In genomic region chr13:118021176-118021575, GRCm38 (mm10) we compare ENCODE assay signal across 24 mouse cellular contexts.
DNase-seq lines count a peak whose midpoint lies in the region; ATAC-seq and TF ChIP-seq lines count a peak whose summit lies in the region.
"Had no signal": no experiment of that assay in that cellular context is flagged by ENCODE, and none has a peak within 500 bp of the region (broad histone marks: within the 10 kb centered on the region; RNA-seq: fewer than 3 reads in every experiment).

No protein-coding gene starts in this region.

- TF ChIP-seq POLR2A in ES-Bruce4 (IDR thresholded peaks at IDR 0.05; ENCODE audit: insufficient read depth, low read length) = no peak

- TF ChIP-seq CTCF in ES-Bruce4 (IDR thresholded peaks at IDR 0.05; ENCODE audit: low read depth, low read length) = no peak
- TF ChIP-seq CTCF in left cerebral cortex, adult 2 months (IDR thresholded peaks at IDR 0.05) = no peak

- H3K9me3 ChIP-seq in embryonic facial prominence, embryonic 14.5 days (ENCODE audit: control insufficient read depth, low read length) = no peaks in the 10 kb centered on the region
- H3K9me3 ChIP-seq in embryonic facial prominence, embryonic 10.5 days = no peaks in the 10 kb centered on the region
- H3K9me3 ChIP-seq in ES-Bruce4 (replicated peaks; ENCODE audit: control insufficient read depth, insufficient read depth, low read length, poor library complexity, severe bottlenecking) = peaks cover 5% of the 10 kb centered on the region
- H3K9me3 ChIP-seq: embryonic facial prominence, embryonic 12.5 days; embryonic facial prominence, embryonic 15.5 days; forebrain, embryonic 13.5 days; forebrain, embryonic 15.5 days had no signal

- no peak for TF ChIP-seq EP300 in ES-Bruce4 (IDR thresholded peaks at IDR 0.05; ENCODE audit: insufficient read depth, low read depth, low read length)

- H3K4me2 ChIP-seq in embryonic facial prominence, embryonic 14.5 days (ENCODE audit: low read depth, low read length) = no peak overlapping the region
- H3K4me2 ChIP-seq: embryonic facial prominence, embryonic 12.5 days; embryonic facial prominence, embryonic 15.5 days; forebrain, embryonic 13.5 days; forebrain, embryonic 15.5 days had no signal

- no peak overlapping the region for H3K27ac ChIP-seq in embryonic facial prominence, embryonic 14.5 days (replicated peaks; ENCODE audit: low read depth, low read length)
- no peak overlapping the region for H3K27ac ChIP-seq in embryonic facial prominence, embryonic 10.5 days (replicated peaks)
- peak overlapping the region; percentile 61; the same call in 1 of the 2 replicates for H3K27ac ChIP-seq in ES-Bruce4 (ENCODE audit: insufficient read depth, low read length)
- no peak overlapping the region for H3K27ac ChIP-seq in left cerebral cortex, adult 2 months
- H3K27ac ChIP-seq: embryonic facial prominence, embryonic 12.5 days; embryonic facial prominence, embryonic 15.5 days; forebrain, embryonic 13.5 days; forebrain, embryonic 15.5 days had no signal

- no peak overlapping the region for H3K9ac ChIP-seq in embryonic facial prominence, embryonic 14.5 days (ENCODE audit: low read depth, low read length)
- H3K9ac ChIP-seq in ES-Bruce4 (ENCODE audit: low read depth, poor library complexity, severe bottlenecking) = no peak overlapping the region
- H3K9ac ChIP-seq: embryonic facial prominence, embryonic 12.5 days; embryonic facial prominence, embryonic 15.5 days; forebrain, embryonic 13.5 days; forebrain, embryonic 15.5 days; forebrain, postnatal 0 days had no signal

- intact Hi-C loops in left cerebral cortex, adult 2 months (cut with DNase I) = no loop called here

- H3K4me1 ChIP-seq in embryonic facial prominence, embryonic 14.5 days (ENCODE audit: control insufficient read depth, insufficient read depth, low read length) = no peaks in the 10 kb centered on the region
- no peaks in the 10 kb centered on the region for H3K4me1 ChIP-seq in embryonic facial prominence, embryonic 10.5 days
- H3K4me1 ChIP-seq in ES-Bruce4 (ENCODE audit: control insufficient read depth, insufficient read depth, low read length) = peaks cover 2% of the 10 kb centered on the region
- H3K4me1 ChIP-seq: embryonic facial prominence, embryonic 12.5 days; embryonic facial prominence, embryonic 15.5 days; forebrain, embryonic 13.5 days; forebrain, embryonic 15.5 days had no signal

- WGBS in embryonic facial prominence, embryonic 14.5 days = 60% methylated on average over 1 of the region's 1 CpGs
- 78% methylated on average over 1 of the region's 1 CpGs for WGBS in embryonic facial prominence, embryonic 10.5 days

- ATAC-seq in embryonic facial prominence, embryonic 14.5 days (ENCODE audit: low read depth) = 0 out of 2 replicates have a peak, but pooled peaks have one; percentile 37
- ATAC-seq in erythroblast, adult 5-6 weeks (replicated peaks; ENCODE audit: low FRiP score, poor library complexity, severe bottlenecking) = no peak
- ATAC-seq: activated CD4-positive, CD25-positive, alpha-beta regulatory T cell, adult 4 months; forebrain, embryonic 13.5 days; forebrain, embryonic 15.5 days; forebrain, postnatal 0 days; Patski had no signal

- H3K4me3 ChIP-seq in embryonic facial prominence, embryonic 14.5 days (ENCODE audit: low read depth, low read length) = no peak overlapping the region
- no peak overlapping the region for H3K4me3 ChIP-seq in embryonic facial prominence, embryonic 10.5 days
- no peak overlapping the region for H3K4me3 ChIP-seq in ES-Bruce4 (ENCODE audit: low read depth, low read length)
- no peak overlapping the region for H3K4me3 ChIP-seq in left cerebral cortex, adult 2 months
- H3K4me3 ChIP-seq: embryonic facial prominence, embryonic 12.5 days; embryonic facial prominence, embryonic 15.5 days; forebrain, embryonic 13.5 days; forebrain, embryonic 15.5 days had no signal

- H3K27me3 ChIP-seq in embryonic facial prominence, embryonic 14.5 days (replicated peaks; ENCODE audit: control insufficient read depth, insufficient read depth, low read length) = no peaks in the 10 kb centered on the region
- H3K27me3 ChIP-seq in embryonic facial prominence, embryonic 10.5 days (replicated peaks; ENCODE audit: low read depth, poor library complexity, severe bottlenecking) = no peaks in the 10 kb centered on the region
- no peaks in the 10 kb centered on the region for H3K27me3 ChIP-seq in ES-Bruce4 (ENCODE audit: control insufficient read depth, insufficient read depth, low read length, poor library complexity, severe bottlenecking)
- H3K27me3 ChIP-seq: embryonic facial prominence, embryonic 12.5 days; embryonic facial prominence, embryonic 15.5 days; forebrain, embryonic 13.5 days; forebrain, embryonic 15.5 days; Patski had no signal

- no peaks in the 10 kb centered on the region for H3K36me3 ChIP-seq in embryonic facial prominence, embryonic 14.5 days (ENCODE audit: control insufficient read depth, insufficient read depth, low read length)
- no peaks in the 10 kb centered on the region for H3K36me3 ChIP-seq in embryonic facial prominence, embryonic 10.5 days (replicated peaks)
- no peaks in the 10 kb centered on the region for H3K36me3 ChIP-seq in ES-Bruce4 (ENCODE audit: control insufficient read depth, insufficient read depth, low read length, poor library complexity, severe bottlenecking)
- H3K36me3 ChIP-seq: embryonic facial prominence, embryonic 12.5 days; embryonic facial prominence, embryonic 15.5 days; forebrain, embryonic 15.5 days had no signal

- DNase-seq in embryonic facial prominence, embryonic 14.5 days (ENCODE audit: low spot score) = no peak
- DNase-seq in embryonic facial prominence, embryonic 10.5 days (ENCODE audit: low spot score) = no peak
- peak; percentile 33 for DNase-seq in ES-CJ7 (ENCODE audit: low read depth, low spot score)
- peak; percentile 82 for DNase-seq in R1 (ENCODE audit: low read depth, low spot score)
- no peak for DNase-seq in left cerebral cortex, adult 2 months (ENCODE audit: extremely low spot score in 1 of 2, low spot score in 2 of 2)
- no peak for DNase-seq in adrenal gland, adult (ENCODE audit: inconsistent age in 2 of 2, low spot score in 1 of 2)
- DNase-seq: adrenal gland, adult 2 months; adrenal gland, postnatal 10 days; adrenal gland, postnatal 25 days; cerebellum, adult 11 months; cerebellum, adult 18-20 months; cerebellum, adult 8-10 months; cerebellum, adult 9-11 months; cerebellum, postnatal 14 days; cerebellum, postnatal 36 days; forebrain, postnatal 0 days had no signal

Comparison
In these comparisons a context has a peak if more than half of its experiments do, and no peak if none do; other contexts are left out.
1. DNase-seq: peak in ES-CJ7 (single experiment) and R1 (single experiment); none in embryonic facial prominence, embryonic 14.5 days (single experiment), embryonic facial prominence, embryonic 10.5 days (single experiment), left cerebral cortex, adult 2 months (0 of 2) and adrenal gland, adult (0 of 2).